Mouse (Mus musculus) bone marrow, adult 2 months (tissue): ENCODE measurements around the gene Krt81. TPM values are rescaled to one million over a fixed set of nuclear protein-coding genes. Genes with fewer than 3 reads are reported as not detected.

Experiments used
- H3K27ac ChIP-seq: fragments of 200-500 bp; 2 replicates; pipeline ENCODE4 v1.5.1; 2012; ENCODE audit warnings: low read depth, mild to moderate bottlenecking, control low read depth, inconsistent platforms, low read length; ENCODE audit not compliant: control insufficient read depth, poor library complexity, insufficient read depth
- H3K4me1 ChIP-seq: fragments of 200-500 bp; 2 replicates; pipeline ENCODE4 v1.6.1; 2011; ENCODE audit warnings: low read length; ENCODE audit not compliant: control insufficient read depth, insufficient read depth
- H3K4me3 ChIP-seq: fragments of 200-500 bp; replicated peaks from 2 replicates; pipeline ENCODE3; 2011; ENCODE audit warnings: mild to moderate bottlenecking, low read depth, low read length, control low read depth; ENCODE audit not compliant: control insufficient read depth
- CTCF ChIP-seq: fragments of 200-500 bp; IDR thresholded peaks from 2 replicates; pipeline ENCODE4 v1.5.1; 2011; ENCODE audit warnings: low read length, control low read depth; ENCODE audit not compliant: control insufficient read depth, insufficient read depth
- POLR2A ChIP-seq: fragments of 200-500 bp; IDR thresholded peaks from 2 replicates; pipeline ENCODE4 v1.6.1; 2011; ENCODE audit warnings: low read depth, mild to moderate bottlenecking, control low read depth, low read length, borderline replicate concordance; ENCODE audit not compliant: control insufficient read depth
- WGBS: fragments of 180-500 bp; shearing (Covaris S2); methylation state at CpG from one replicate; pipeline ENCODE4 v1.1.7; 2018; 5-methylcytosine and 5-hydroxymethylcytosine counted together
- polyA plus RNA-seq: library from polyadenylated mRNA; stranded (reverse); fragments of >200 nt; gene quantifications from 2 replicates; pipeline ENCODE4 v1.2.4, GENCODE M21; 2011; ENCODE audit warnings: low replicate concordance; ENCODE audit not compliant: missing spikeins, insufficient read depth, insufficient read length

Gene Krt81
- polyA plus RNA-seq, 1 experiment: not detected

GRCm38 (mm10) chr15:101412188-101412587 is 51.4 kb downstream of the Krt81 start:
- Histone ChIP-seq H3K4me1 (no peaks in the 10 kb centered on the region; the same call in 1 of the 2 replicates), H3K4me3 (no peak overlapping the region), H3K27ac (no peak overlapping the region)
- no peak for TF ChIP-seq CTCF
- whole genome bisulfite sequencing: 91% methylated on average over 31 of the region's 31 CpGs

- H3K4me3 ChIP-seq: no peak within 1 kb of the TSS
- H3K4me1 ChIP-seq: no peaks in the 10 kb centered on the region; the same call in 1 of the 2 replicates
- no peak within 1 kb of the TSS for H3K27ac ChIP-seq
- 8% methylated on average over 2 of the region's 2 CpGs for WGBS
- TF ChIP-seq POLR2A: no peak
- TF ChIP-seq CTCF: no peak
Measured at GRCm38 (mm10) chr15:101410775-101411174, 52.8 kb downstream of the Krt81 start, which contains the start of gene Krt7. Gene Krt7, plus strand, starts transcription at chr15:101411043.

Other genes starting within 250 kb of the Krt81 start
- gene Grasp, start 239.6 kb downstream of the Krt81 start, polyA plus RNA-seq: 2.5 and 2.6 TPM in 2 replicates
- 9.1 and 10.0 TPM in 2 replicates for gene Nr4a1, start 209.5 kb downstream of the Krt81 start, polyA plus RNA-seq
- 27.4 and 42.0 TPM in 2 replicates for gene Atg101, start 179.5 kb downstream of the Krt81 start, polyA plus RNA-seq
- gene 6030408B16Rik, start 170.5 kb downstream of the Krt81 start, polyA plus RNA-seq: 0.50 and 1.4 TPM in 2 replicates
- gene Krt80, start 93.6 kb downstream of the Krt81 start, polyA plus RNA-seq: 1.3 and 3.5 TPM in 2 replicates
- 1.3 and 4.3 TPM in 2 replicates for gene Krt7, start 52.7 kb downstream of the Krt81 start, polyA plus RNA-seq
- gene Krt87, start 24.9 kb downstream of the Krt81 start, polyA plus RNA-seq: not detected in 2 replicates
- not detected in 2 replicates for gene Krt88, start 16.0 kb downstream of the Krt81 start, polyA plus RNA-seq
- gene Krt86, start 9.7 kb upstream of the Krt81 start, polyA plus RNA-seq: 1.6 TPM in 1 of 2 replicates, not detected in the other
- 2.3 and 4.1 TPM in 2 replicates for gene Krt83, start 27.8 kb upstream of the Krt81 start, polyA plus RNA-seq
- not detected in 2 replicates for gene Gm49425, start 53.5 kb upstream of the Krt81 start, polyA plus RNA-seq
- not detected in 2 replicates for gene Krt84, start 69.1 kb upstream of the Krt81 start, polyA plus RNA-seq
- gene Krt82, start 86.9 kb upstream of the Krt81 start, polyA plus RNA-seq: not detected in 2 replicates
- not detected in 2 replicates for gene Krt90, start 99.2 kb upstream of the Krt81 start, polyA plus RNA-seq
- not detected in 2 replicates for gene Krt75, start 110.2 kb upstream of the Krt81 start, polyA plus RNA-seq
- not detected in 2 replicates for gene Gm5414, start 164.4 kb upstream of the Krt81 start, polyA plus RNA-seq
- gene Gm5478, start 183.6 kb upstream of the Krt81 start, polyA plus RNA-seq: not detected in 2 replicates
- not detected in 2 replicates for gene Krt6b, start 216.5 kb upstream of the Krt81 start, polyA plus RNA-seq
- not detected in 2 replicates for gene Krt6a, start 230.6 kb upstream of the Krt81 start, polyA plus RNA-seq
- not detected in 2 replicates for gene Krt5, start 249.1 kb upstream of the Krt81 start, polyA plus RNA-seq